Mouse (Mus musculus) heart, adult 8-10 months (tissue): ENCODE measurements at regions not wholly inside any gene's neighbourhood (a gene's known extent, or its start where the extent isn't known, plus 50 kb on each side); places are given as distances from the start of the nearest gene placed in this dataset. TPM values are rescaled to one million over a fixed set of nuclear protein-coding genes. Genes with fewer than 3 reads are reported as not detected.

Experiments
- DNase-seq: peaks from one replicate; pipeline ENCODE4 v3.0.0; 2022; ENCODE audit warnings: low spot score
- microRNA-seq: library from miRNA; unstranded; fragments of <30 nt; microRNA quantifications from one replicate; pipeline ENCODE4 v1.2.0, GENCODE M21; 2022

- DNase-seq = no peak
These were observed 82.7 kb upstream of the Zfhx3 start for GRCm38 (mm10) chr8:107859770-107860169.

GRCm38 (mm10) chr8:107860251-107860650 is 82.2 kb upstream of the Zfhx3 start:
- no peak for DNase-seq

- no peak for DNase-seq
These were observed 77.4 kb upstream of the Zfhx3 start for GRCm38 (mm10) chr8:107864802-107865651.

- no peak for DNase-seq
These were observed 76.7 kb upstream of the Zfhx3 start for GRCm38 (mm10) chr8:107865744-107866143.

GRCm38 (mm10) chr8:107871718-107872117 is 70.7 kb upstream of the Zfhx3 start:
- DNase-seq = no peak

- no peak for DNase-seq
These were observed 70.3 kb upstream of the Zfhx3 start for GRCm38 (mm10) chr8:107872121-107872520.

GRCm38 (mm10) chr8:107876455-107876854 is 66.0 kb upstream of the Zfhx3 start:
- DNase-seq = no peak

- DNase-seq = peak; percentile 1
These were observed 60.6 kb upstream of the Zfhx3 start for GRCm38 (mm10) chr8:107881851-107882250.

GRCm38 (mm10) chr8:107885547-107885946 is 56.9 kb upstream of the Zfhx3 start:
- no peak for DNase-seq

GRCm38 (mm10) chr8:107885971-107886370 is 56.5 kb upstream of the Zfhx3 start:
- no peak for DNase-seq

- no peak for DNase-seq
These were observed 55.8 kb upstream of the Zfhx3 start for GRCm38 (mm10) chr8:107886516-107887253.

- no peak for DNase-seq
These were observed 55.1 kb upstream of the Zfhx3 start for GRCm38 (mm10) chr8:107887333-107887732.

GRCm38 (mm10) chr8:107890922-107891321 is 51.5 kb upstream of the Zfhx3 start:
- no peak for DNase-seq

Small RNA genes lying in the stretch of these regions (microRNA-seq; reads per million reads assigned to microRNA genes)
- gene Gm22825 (not detected), gene Gm23646 (not detected)
